Mouse (Mus musculus) midbrain, embryonic 11.5 days (tissue): ENCODE measurements around the gene Slc12a7. TPM values are rescaled to one million over a fixed set of nuclear protein-coding genes. Genes with fewer than 3 reads are reported as not detected.

Experiments used
- ATAC-seq: fragments of 200-750 bp; cut with Nextera tagmentation; 2 replicates; pipeline ENCODE4 v1.8.0; 2017; ENCODE audit warnings: moderate TSS enrichment, moderate library complexity; ENCODE audit not compliant: low FRiP score
- DNase-seq: peaks from one replicate; pipeline ENCODE4 v3.0.0; 2015; ENCODE audit warnings: low spot score; ENCODE audit errors: missing footprints
- H3K27ac ChIP-seq: fragments of 300-500 bp; sonication (generic); 2 replicates; pipeline ENCODE4 v1.5.1; 2014; ENCODE audit warnings: low read depth, low read length
- H3K27me3 ChIP-seq: fragments of 300-500 bp; sonication (generic); 2 replicates; pipeline ENCODE4 v1.6.1; 2014; ENCODE audit warnings: mild to moderate bottlenecking, low read length, moderate library complexity, mixed read lengths; ENCODE audit not compliant: control insufficient read depth, insufficient read depth
- H3K36me3 ChIP-seq: fragments of 300-500 bp; sonication (generic); 2 replicates; pipeline ENCODE4 v1.6.1; 2014; ENCODE audit warnings: mild to moderate bottlenecking, low read length, moderate library complexity, mixed read lengths; ENCODE audit not compliant: control insufficient read depth, insufficient read depth
- H3K4me1 ChIP-seq: fragments of 300-500 bp; sonication (generic); 2 replicates; pipeline ENCODE4 v1.6.1; 2014; ENCODE audit warnings: low read length; ENCODE audit not compliant: control insufficient read depth, insufficient read depth
- H3K4me2 ChIP-seq: fragments of 300-500 bp; sonication (generic); 2 replicates; pipeline ENCODE4 v1.6.1; 2014; ENCODE audit warnings: mild to moderate bottlenecking, moderate library complexity
- H3K4me3 ChIP-seq: fragments of 300-500 bp; sonication (generic); 2 replicates; pipeline ENCODE4 v1.5.1; 2014; ENCODE audit warnings: low read depth, low read length
- H3K9ac ChIP-seq: fragments of 300-500 bp; sonication (generic); 2 replicates; pipeline ENCODE4 v1.6.1; 2014; ENCODE audit warnings: low read length
- H3K9me3 ChIP-seq: fragments of 300-500 bp; sonication (generic); 2 replicates; pipeline ENCODE4 v1.6.1; 2016; ENCODE audit warnings: low read length; ENCODE audit not compliant: control insufficient read depth
- whole genome bisulfite sequencing: fragments of 180-500 bp; shearing (Covaris S2); extraction: QIAGEN DNeasy Blood & Tissue Kit; methylation state at CpG from one replicate; pipeline ENCODE4 v1.1.7; 2014; 5-methylcytosine and 5-hydroxymethylcytosine counted together
- polyA plus RNA-seq: library from polyadenylated mRNA; unstranded; fragments of >200 nt; fragmentation: Nextera tagmentation; extraction: Ambion mirVana; gene quantifications from 2 replicates; pipeline ENCODE4 v1.2.1, GENCODE M21; 2014

The Slc12a7 gene
- polyA plus RNA-seq, 1 experiment from 2014 or later, result 38.2 TPM

- DNase-seq, result no peak
- Histone ChIP-seq H3K9me3 (no peaks in the 10 kb centered on the region), H3K4me3 (peak overlapping the region; percentile 77), H3K9ac (no peak overlapping the region), H3K27me3 (no peaks in the 10 kb centered on the region; the same call in 1 of the 2 replicates), H3K27ac (no peak overlapping the region), H3K36me3 (no peaks in the 10 kb centered on the region), H3K4me2 (peak overlapping the region; percentile 91), H3K4me1 (peaks cover 15% of the 10 kb centered on the region)
- peak; percentile 45 for ATAC-seq
- WGBS, result 30% methylated on average over 6 of the region's 6 CpGs
Measured at GRCm38 (mm10) chr13:73762938-73763337, 30.0 kb downstream of the Slc12a7 start.

- Histone ChIP-seq H3K4me3 (peak overlapping the region; percentile 77), H3K27ac (no peak overlapping the region), H3K36me3 (no peaks in the 10 kb centered on the region), H3K9me3 (no peaks in the 10 kb centered on the region), H3K4me2 (peak overlapping the region; percentile 91), H3K9ac (peak overlapping the region; percentile 93), H3K27me3 (no peaks in the 10 kb centered on the region; the same call in 1 of the 2 replicates), H3K4me1 (peaks cover 15% of the 10 kb centered on the region)
- DNase-seq (peak; percentile 99), ATAC-seq (peak; percentile 93)
- under 1% methylated on average over 69 of the region's 70 CpGs for WGBS
Measured at GRCm38 (mm10) chr13:73763439-73764255, 30.8 kb downstream of the Slc12a7 start.

GRCm38 (mm10) chr13:73764256-73764775, 31.4 kb downstream of the Slc12a7 start:
- Histone ChIP-seq H3K27ac (0 out of 2 replicates have a peak overlapping the region, but pooled peaks have one; percentile 3), H3K9me3 (no peaks in the 10 kb centered on the region), H3K4me1 (peaks cover 15% of the 10 kb centered on the region), H3K4me2 (peak overlapping the region; percentile 91), H3K27me3 (no peaks in the 10 kb centered on the region; the same call in 1 of the 2 replicates), H3K36me3 (no peaks in the 10 kb centered on the region), H3K4me3 (peak overlapping the region; percentile 77), H3K9ac (peak overlapping the region; percentile 93)
- peak; percentile 36 for ATAC-seq
- peak; percentile 97 for DNase-seq
- under 1% methylated on average over 11 of the region's 11 CpGs for WGBS

GRCm38 (mm10) chr13:73765393-73765792, 32.5 kb downstream of the Slc12a7 start:
- ATAC-seq, result no peak
- no peaks in the 10 kb centered on the region for H3K9me3 ChIP-seq
- no peaks in the 10 kb centered on the region; the same call in 1 of the 2 replicates for H3K27me3 ChIP-seq
- WGBS, result 77% methylated on average over 4 of the region's 4 CpGs
- H3K27ac ChIP-seq, result no peak overlapping the region
- peak overlapping the region; percentile 77 for H3K4me3 ChIP-seq
- peaks cover 15% of the 10 kb centered on the region for H3K4me1 ChIP-seq
- H3K9ac ChIP-seq, result peak overlapping the region; percentile 93
- H3K36me3 ChIP-seq, result no peaks in the 10 kb centered on the region
- no peak for DNase-seq
- H3K4me2 ChIP-seq, result peak overlapping the region; percentile 91

- Histone ChIP-seq H3K9me3 (no peaks in the 10 kb centered on the region), H3K27ac (no peak overlapping the region), H3K27me3 (no peaks in the 10 kb centered on the region; the same call in 1 of the 2 replicates), H3K4me2 (no peak overlapping the region), H3K36me3 (no peaks in the 10 kb centered on the region), H3K4me3 (no peak overlapping the region), H3K4me1 (peaks cover 19% of the 10 kb centered on the region), H3K9ac (no peak overlapping the region)
- 91% methylated on average over 8 of the region's 8 CpGs for WGBS
- ATAC-seq, result no peak
- no peak for DNase-seq
Measured at GRCm38 (mm10) chr13:73767224-73767623, 34.3 kb downstream of the Slc12a7 start.

- Histone ChIP-seq H3K27me3 (no peaks in the 10 kb centered on the region), H3K27ac (no peak overlapping the region), H3K4me3 (no peak overlapping the region), H3K4me1 (peaks cover 19% of the 10 kb centered on the region), H3K9ac (no peak overlapping the region), H3K36me3 (no peaks in the 10 kb centered on the region), H3K4me2 (no peak overlapping the region), H3K9me3 (no peaks in the 10 kb centered on the region)
- 86% methylated on average over 5 of the region's 5 CpGs for WGBS
- ATAC-seq, result no peak
- DNase-seq, result no peak
Measured at GRCm38 (mm10) chr13:73767754-73768153, 34.9 kb downstream of the Slc12a7 start.

- Histone ChIP-seq H3K4me3 (no peak overlapping the region), H3K9me3 (no peaks in the 10 kb centered on the region), H3K4me2 (no peak overlapping the region), H3K4me1 (peaks cover 19% of the 10 kb centered on the region), H3K27ac (no peak overlapping the region), H3K36me3 (no peaks in the 10 kb centered on the region), H3K27me3 (no peaks in the 10 kb centered on the region), H3K9ac (no peak overlapping the region)
- DNase-seq (no peak), ATAC-seq (no peak)
- WGBS, result 90% methylated on average over 3 of the region's 3 CpGs
Measured at GRCm38 (mm10) chr13:73768311-73768710, 35.4 kb downstream of the Slc12a7 start.

- H3K4me2 ChIP-seq, result no peak overlapping the region
- 82% methylated on average over 4 of the region's 4 CpGs for WGBS
- ATAC-seq, result no peak
- peaks cover 16% of the 10 kb centered on the region for H3K4me1 ChIP-seq
- no peak overlapping the region for H3K4me3 ChIP-seq
- H3K27ac ChIP-seq, result no peak overlapping the region
- no peak overlapping the region for H3K9ac ChIP-seq
- no peaks in the 10 kb centered on the region for H3K27me3 ChIP-seq
- no peaks in the 10 kb centered on the region for H3K36me3 ChIP-seq
- no peak for DNase-seq
- no peaks in the 10 kb centered on the region for H3K9me3 ChIP-seq
Measured at GRCm38 (mm10) chr13:73769916-73770682, 37.2 kb downstream of the Slc12a7 start.
